ENCODE assay signal across 24 mouse cellular contexts in the genomic region with DNA sequence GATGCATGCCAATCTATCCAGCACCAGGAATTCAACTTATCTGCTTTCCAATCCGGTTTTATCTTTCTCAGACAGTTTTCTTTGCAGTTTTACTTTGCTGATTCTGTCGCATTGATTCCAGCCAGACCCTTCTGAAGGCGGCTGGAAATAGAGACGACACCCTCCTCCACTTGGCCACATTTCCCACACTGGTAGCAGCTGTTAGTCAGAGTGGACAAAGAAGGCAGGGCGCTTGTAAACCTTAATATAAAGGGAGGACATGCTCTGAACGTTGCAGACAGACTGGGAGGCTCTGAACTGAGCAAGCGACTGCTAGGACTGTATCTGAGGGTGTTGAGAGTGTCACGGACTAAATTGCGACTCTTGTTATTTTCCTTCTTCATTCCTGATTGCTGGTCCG. TPM values are rescaled to one million over a fixed set of nuclear protein-coding genes. Genes with fewer than 3 reads are reported as not detected.
A peak's percentile ranks its signal among the peaks of the same experiment; 100 is the strongest.
DNase-seq lines count a peak whose midpoint lies in the region; ATAC-seq and TF ChIP-seq lines count a peak whose summit lies in the region.
"Had no signal": no experiment of that assay in that cellular context is flagged by ENCODE, and none has a peak within 500 bp of the region (broad histone marks: within the 10 kb centered on the region; RNA-seq: fewer than 3 reads in every experiment).

No protein-coding gene starts in this region.

- H3K27ac ChIP-seq in heart, embryonic 12.5 days (ENCODE audit: poor library complexity, severe bottlenecking): 0 out of 2 replicates have a peak overlapping the region, but pooled peaks have one; percentile 2
- no peak overlapping the region for H3K27ac ChIP-seq in kidney, postnatal 0 days
- no peak overlapping the region for H3K27ac ChIP-seq in forebrain, embryonic 14.5 days (ENCODE audit: low read depth, low read length)
- H3K27ac ChIP-seq: embryonic facial prominence, embryonic 12.5 days; forebrain, embryonic 13.5 days had no signal

- peaks cover 53% of the 10 kb centered on the region for H3K36me3 ChIP-seq in heart, embryonic 12.5 days
- H3K36me3 ChIP-seq in kidney, postnatal 0 days (ENCODE audit: insufficient read depth, low read length): no peaks in the 10 kb centered on the region
- no peaks in the 10 kb centered on the region for H3K36me3 ChIP-seq in forebrain, embryonic 14.5 days (ENCODE audit: control insufficient read depth, insufficient read depth, low read length)
- H3K36me3 ChIP-seq: G1E had no signal

- H3K4me2 ChIP-seq in heart, embryonic 12.5 days: no peak overlapping the region
- H3K4me2 ChIP-seq in kidney, postnatal 0 days (ENCODE audit: low read length): no peak overlapping the region
- H3K4me2 ChIP-seq in forebrain, embryonic 14.5 days (ENCODE audit: low read length): no peak overlapping the region
- H3K4me2 ChIP-seq: embryonic facial prominence, embryonic 12.5 days; forebrain, embryonic 13.5 days had no signal

- no peak overlapping the region for H3K4me3 ChIP-seq in heart, embryonic 12.5 days
- H3K4me3 ChIP-seq in kidney, postnatal 0 days (replicated peaks; ENCODE audit: low read depth, low read length): no peak overlapping the region
- H3K4me3 ChIP-seq in forebrain, embryonic 14.5 days (ENCODE audit: low read depth, low read length): no peak overlapping the region
- H3K4me3 ChIP-seq: embryonic facial prominence, embryonic 12.5 days; forebrain, embryonic 13.5 days had no signal

- H3K27me3 ChIP-seq in heart, embryonic 12.5 days (replicated peaks): no peaks in the 10 kb centered on the region
- H3K27me3 ChIP-seq in kidney, postnatal 0 days (ENCODE audit: insufficient read depth, low read length): no peaks in the 10 kb centered on the region
- no peaks in the 10 kb centered on the region for H3K27me3 ChIP-seq in forebrain, embryonic 14.5 days (replicated peaks; ENCODE audit: control insufficient read depth, insufficient read depth, low read length)
- H3K27me3 ChIP-seq: CH12.LX; embryonic facial prominence, embryonic 12.5 days; forebrain, embryonic 13.5 days; Patski had no signal

- H3K4me1 ChIP-seq in heart, embryonic 12.5 days (replicated peaks): peaks cover 14% of the 10 kb centered on the region
- H3K4me1 ChIP-seq in kidney, postnatal 0 days (replicated peaks; ENCODE audit: insufficient read depth, low read length): no peaks in the 10 kb centered on the region; the same call in 1 of the 2 replicates
- H3K4me1 ChIP-seq in forebrain, embryonic 14.5 days (ENCODE audit: control insufficient read depth, insufficient read depth, low read length): no peaks in the 10 kb centered on the region
- H3K4me1 ChIP-seq: embryonic facial prominence, embryonic 12.5 days; forebrain, embryonic 13.5 days had no signal

- WGBS in heart, embryonic 12.5 days: 47% methylated on average over 10 of the region's 10 CpGs
- WGBS in kidney, postnatal 0 days: 36% methylated on average over 10 of the region's 10 CpGs
- WGBS in forebrain, embryonic 14.5 days: 82% methylated on average over 10 of the region's 10 CpGs

- no peak for DNase-seq in heart, postnatal 25 days (ENCODE audit: low spot score)
- DNase-seq in kidney, postnatal 0 days (ENCODE audit: low spot score): peak; percentile 49
- DNase-seq in kidney, postnatal 36 days: no peak
- DNase-seq in forebrain, embryonic 14.5 days (ENCODE audit: low spot score): no peak
- DNase-seq: adrenal gland, adult 8-10 months; adrenal gland, postnatal 14 days; adrenal gland, postnatal 36 days; B cell, adult 2 months; cerebellum, adult 11 months; cerebellum, adult 18-20 months; cerebellum, adult 8-10 months; cerebellum, adult 9-11 months; cerebellum, postnatal 14 days; cerebellum, postnatal 36 days; embryo, embryonic 11 days had no signal

- intact Hi-C loops in heart, postnatal 25 days (cut with DNase I): no loop called here

- H3K9ac ChIP-seq in heart, embryonic 12.5 days: no peak overlapping the region
- no peak overlapping the region for H3K9ac ChIP-seq in kidney, postnatal 0 days (ENCODE audit: low read depth, low read length)
- no peak overlapping the region for H3K9ac ChIP-seq in forebrain, embryonic 14.5 days (ENCODE audit: low read length)
- H3K9ac ChIP-seq: embryonic facial prominence, embryonic 12.5 days; forebrain, embryonic 13.5 days had no signal

- ATAC-seq in heart, embryonic 12.5 days (ENCODE audit: insufficient number of reproducible peaks, low FRiP score): no peak
- ATAC-seq in kidney, postnatal 0 days (replicated peaks; ENCODE audit: low FRiP score, low read depth): no peak
- no peak for ATAC-seq in forebrain, embryonic 14.5 days
- ATAC-seq: activated CD4-positive, CD25-positive, alpha-beta regulatory T cell, adult 4 months; CD4-positive, CD25-positive, alpha-beta regulatory T cell, adult 4 months; forebrain, embryonic 13.5 days; forebrain, embryonic 16.5 days; Patski had no signal

- H3K9me3 ChIP-seq in heart, embryonic 12.5 days (replicated peaks): peaks cover 2% of the 10 kb centered on the region; the same call in 1 of the 2 replicates
- no peaks in the 10 kb centered on the region for H3K9me3 ChIP-seq in kidney, postnatal 0 days (replicated peaks; ENCODE audit: low read length)
- H3K9me3 ChIP-seq in forebrain, embryonic 14.5 days (replicated peaks; ENCODE audit: control insufficient read depth, low read length): no peaks in the 10 kb centered on the region
- H3K9me3 ChIP-seq: forebrain, embryonic 13.5 days; G1E had no signal

- TF ChIP-seq CTCF in kidney, postnatal 0 days (IDR thresholded peaks at IDR 0.05; ENCODE audit: low read depth): no peak

RNA-seq across cellular contexts. Expression of gene Kif26b, which starts 11.3 kb away (rescaled TPM):
- 25.1 and 28.1 TPM in 2 replicates for polyA plus RNA-seq in heart, embryonic 12.5 days (2016; fragmentation: Nextera tagmentation; extraction: Ambion mirVana)
- 1 to 10 TPM; 4.2 to 4.4 TPM for total RNA-seq in heart, postnatal 25 days (2021)
- polyA plus RNA-seq in kidney, postnatal 0 days (2015; fragmentation: Nextera tagmentation; extraction: Ambion mirVana): 6.4 and 6.9 TPM in 2 replicates
- 2.7 and 3.8 TPM in 2 replicates for polyA plus RNA-seq in forebrain, embryonic 14.5 days (2014; fragmentation: Nextera tagmentation; extraction: Ambion mirVana)
- total RNA-seq: CH12.LX had no signal
- polyA plus RNA-seq: activated CD4-positive, CD25-positive, alpha-beta regulatory T cell, adult 4 months had no signal
